Mouse (Mus musculus): ENCODE results near the gene Igf1r.

DNA sequence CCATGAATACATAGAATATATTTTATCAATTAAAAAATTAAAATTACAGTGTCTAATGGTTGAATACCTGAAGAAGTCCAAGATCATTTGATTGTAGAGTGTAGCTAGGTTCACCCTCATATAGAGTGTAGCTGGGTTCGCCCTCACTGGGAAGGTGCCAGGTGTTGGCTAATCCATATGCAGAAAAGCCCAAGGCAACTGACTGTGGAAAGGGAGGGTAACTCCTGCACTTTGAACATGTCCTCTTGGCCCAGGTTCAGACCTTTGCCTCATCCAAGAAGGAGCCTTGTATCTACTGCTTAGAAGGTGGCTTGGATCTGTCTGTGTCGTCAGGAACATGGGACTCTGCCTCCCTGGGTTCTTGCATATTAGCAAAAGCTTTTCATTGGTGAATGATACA lies 34.9 kb upstream of the Igf1r start:
- TF ChIP-seq CTCF (IDR thresholded peaks at IDR 0.05; ENCODE audit: low read depth) (no peak), EP300 (optimal IDR thresholded peaks at IDR 0.05) (no peak)
